Mouse (Mus musculus) forebrain, postnatal 0 days (tissue): ENCODE data around the gene Mfng. TPM values are rescaled to one million over a fixed set of nuclear protein-coding genes. Genes with fewer than 3 reads are reported as not detected.
A peak's percentile ranks its signal among the peaks of the same experiment; 100 is the strongest.

Experiments used
- ATAC-seq: fragments of 200-750 bp; cut with Nextera tagmentation; 2 replicates; pipeline ENCODE4 v1.8.0; 2017; ENCODE audit warnings: mild to moderate bottlenecking, moderate library complexity
- DNase-seq: peaks from one replicate; pipeline ENCODE4 v3.0.0-alpha.2; 2015
- H3K27ac ChIP-seq: fragments of 300-500 bp; sonication (generic); 2 replicates; pipeline ENCODE4 v1.5.1; 2014; ENCODE audit warnings: low read depth, mild to moderate bottlenecking, antibody characterized with exemption, low read length, moderate library complexity, mixed read lengths
- H3K27me3 ChIP-seq: fragments of 300-500 bp; sonication (generic); 2 replicates; pipeline ENCODE4 v1.6.1; 2014; ENCODE audit warnings: mild to moderate bottlenecking, low read length, mixed read lengths; ENCODE audit not compliant: insufficient read depth
- H3K36me3 ChIP-seq: fragments of 300-500 bp; sonication (generic); 2 replicates; pipeline ENCODE4 v1.6.1; 2014; ENCODE audit warnings: mild to moderate bottlenecking, moderate library complexity; ENCODE audit not compliant: insufficient read depth
- H3K4me1 ChIP-seq: fragments of 300-500 bp; sonication (generic); 2 replicates; pipeline ENCODE4 v1.6.1; 2014; ENCODE audit warnings: antibody characterized with exemption; ENCODE audit not compliant: insufficient read depth
- H3K4me2 ChIP-seq: fragments of 300-500 bp; sonication (generic); 2 replicates; pipeline ENCODE4 v1.6.1; 2014; ENCODE audit warnings: low read depth, mild to moderate bottlenecking, moderate library complexity
- H3K4me3 ChIP-seq: fragments of 300-500 bp; sonication (generic); 2 replicates; pipeline ENCODE4 v1.5.1; 2014; ENCODE audit warnings: low read depth, low read length, mixed read lengths
- H3K9ac ChIP-seq: fragments of 300-500 bp; sonication (generic); 2 replicates; pipeline ENCODE4 v1.6.1; 2014; ENCODE audit warnings: mild to moderate bottlenecking
- H3K9me3 ChIP-seq: fragments of 300-500 bp; sonication (generic); 2 replicates; pipeline ENCODE4 v1.6.1; 2016; ENCODE audit warnings: low read length
- CTCF ChIP-seq: sonication (generic); IDR thresholded peaks from 2 replicates; pipeline ENCODE4 v1.5.1; 2016; ENCODE audit warnings: antibody characterized with exemption, control low read depth, low read depth
- WGBS: fragments of 180-500 bp; shearing (Covaris S2); extraction: QIAGEN DNeasy Blood & Tissue Kit; methylation state at CpG from one replicate; pipeline ENCODE4 v1.1.7; 2014; 5-methylcytosine and 5-hydroxymethylcytosine counted together
- polyA plus RNA-seq: library from polyadenylated mRNA; unstranded; fragments of >200 nt; fragmentation: Nextera tagmentation; extraction: Ambion mirVana; gene quantifications from 2 replicates; pipeline ENCODE4 v1.2.1, GENCODE M21; 2015
- total RNA-seq: library from RNA; depleted of rRNA; stranded (reverse); fragments of >200 nt; gene quantifications from 2 replicates; pipeline ENCODE4 v1.2.3, GENCODE M21; 2014

Mfng gene
- total and polyA plus RNA-seq, 2 experiments from 2014 or later: 11.4 to 16.0 TPM

DNA sequence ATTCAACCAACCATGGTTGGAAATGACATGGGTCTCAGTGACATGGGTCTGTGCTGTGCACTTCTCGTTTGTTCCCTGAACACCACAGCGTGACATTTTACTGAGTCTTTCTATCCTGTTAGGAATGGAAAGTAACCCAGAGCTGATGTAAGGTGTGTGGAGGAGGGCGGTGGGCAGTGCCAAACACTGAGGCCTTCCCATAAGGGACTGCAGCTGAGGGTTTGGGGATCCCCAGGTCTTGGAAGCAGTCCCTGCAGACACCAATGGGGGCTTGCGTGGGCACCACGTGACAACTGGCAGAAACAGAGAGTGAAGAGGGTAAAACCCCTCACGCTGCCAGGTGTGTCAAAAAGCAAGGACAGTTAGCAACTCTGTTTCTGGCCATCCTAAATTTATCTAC, 15.1 kb downstream of the Mfng start:
- H3K4me2 ChIP-seq: no peak overlapping the region
- no peaks in the 10 kb centered on the region for H3K4me1 ChIP-seq
- no peaks in the 10 kb centered on the region for H3K27me3 ChIP-seq
- ATAC-seq (no peak), DNase-seq (no peak)
- H3K27ac ChIP-seq: no peak overlapping the region
- 88% methylated on average over 6 of the region's 6 CpGs for WGBS
- no peaks in the 10 kb centered on the region for H3K9me3 ChIP-seq
- no peak overlapping the region for H3K4me3 ChIP-seq
- H3K9ac ChIP-seq: no peak overlapping the region
- H3K36me3 ChIP-seq: no peaks in the 10 kb centered on the region
- no peak for TF ChIP-seq CTCF

DNA sequence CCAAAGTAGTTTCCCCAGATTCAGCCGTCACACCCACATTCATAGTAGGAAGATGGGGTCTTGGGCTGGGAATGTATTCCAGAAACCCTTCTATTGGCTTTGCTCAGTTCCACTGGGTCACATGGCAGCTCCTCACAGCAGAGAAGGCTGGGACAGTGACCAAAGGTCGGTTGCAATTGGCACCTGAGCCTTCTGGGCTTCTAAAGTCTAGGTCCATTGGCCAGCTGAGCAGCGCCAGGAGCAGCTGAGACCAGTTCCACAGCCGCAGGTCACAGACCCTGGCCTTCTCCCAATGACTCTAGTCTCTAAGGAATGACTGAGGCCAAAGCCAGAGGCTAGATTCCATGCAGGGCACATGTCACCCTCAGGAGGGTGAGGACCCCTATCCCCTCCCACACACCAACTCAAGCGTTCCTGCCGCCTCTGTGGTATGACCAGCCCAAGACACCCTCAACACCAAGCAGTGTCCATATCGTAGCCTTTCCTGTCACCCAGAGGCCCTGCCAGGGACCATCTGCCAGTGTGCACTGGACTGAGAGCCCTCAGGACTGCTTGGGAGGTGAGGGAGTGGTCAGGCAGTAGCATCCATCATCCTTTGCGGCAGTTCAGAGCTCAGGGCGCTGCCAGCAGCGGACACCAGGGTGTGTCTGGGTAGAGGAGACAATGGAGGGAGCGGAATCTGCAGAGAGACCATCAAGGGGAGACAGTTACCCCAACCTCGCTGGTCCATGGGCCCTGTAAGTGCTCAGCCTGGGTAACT, 17.1 kb downstream of the Mfng start:
- Histone ChIP-seq H3K9me3 (no peaks in the 10 kb centered on the region), H3K4me1 (no peaks in the 10 kb centered on the region), H3K9ac (no peak overlapping the region), H3K36me3 (no peaks in the 10 kb centered on the region), H3K27ac (no peak overlapping the region), H3K4me2 (no peak overlapping the region), H3K4me3 (no peak overlapping the region), H3K27me3 (no peaks in the 10 kb centered on the region)
- WGBS: 89% methylated on average over 12 of the region's 12 CpGs
- no peak for ATAC-seq
- DNase-seq: no peak
- no peak for TF ChIP-seq CTCF

DNA sequence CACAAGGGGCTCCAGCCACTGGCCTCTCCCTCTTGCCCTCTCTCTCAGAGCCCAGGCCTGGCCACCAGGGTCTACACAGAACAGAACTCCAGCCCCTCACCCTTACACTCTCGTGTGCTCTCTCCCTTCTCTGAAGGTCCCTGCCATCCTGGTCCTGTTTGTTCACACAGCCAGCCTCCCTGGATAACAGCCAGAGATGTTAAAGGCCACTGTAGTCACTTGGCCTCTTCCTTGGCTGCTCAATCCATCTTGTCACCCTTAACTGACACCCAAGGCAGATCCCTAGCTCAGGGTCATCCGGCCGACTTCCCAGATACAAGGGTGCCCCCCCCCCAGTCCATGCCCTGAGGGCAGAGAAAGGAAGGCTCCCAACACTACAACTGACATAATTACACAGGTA, 18.0 kb downstream of the Mfng start:
- no peaks in the 10 kb centered on the region for H3K4me1 ChIP-seq
- no peak for TF ChIP-seq CTCF
- H3K4me2 ChIP-seq: no peak overlapping the region
- ATAC-seq: no peak
- no peak for DNase-seq
- no peaks in the 10 kb centered on the region for H3K36me3 ChIP-seq
- no peak overlapping the region for H3K9ac ChIP-seq
- H3K9me3 ChIP-seq: no peaks in the 10 kb centered on the region
- no peaks in the 10 kb centered on the region for H3K27me3 ChIP-seq
- WGBS: 68% methylated on average over 3 of the region's 3 CpGs
- H3K27ac ChIP-seq: no peak overlapping the region
- no peak overlapping the region for H3K4me3 ChIP-seq

DNA sequence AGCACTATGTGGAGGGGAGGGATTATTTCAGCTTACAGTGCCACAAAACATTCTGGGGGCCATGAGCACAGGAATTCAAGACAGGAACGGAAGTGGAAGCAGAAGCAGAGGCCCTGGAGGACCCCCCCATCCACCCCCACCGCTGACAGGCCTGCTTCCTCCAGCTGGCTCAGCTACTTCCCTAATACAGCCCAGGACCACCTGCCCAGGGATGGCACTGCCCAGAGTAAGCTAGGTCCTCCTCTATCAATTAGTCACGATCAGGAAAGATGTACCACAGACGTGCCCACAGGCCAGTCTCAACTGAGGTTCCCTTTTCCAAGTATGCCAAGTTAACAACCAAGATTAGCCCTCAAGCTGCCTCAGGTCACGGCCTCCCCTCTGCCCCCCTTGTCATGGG, 19.1 kb downstream of the Mfng start:
- Histone ChIP-seq H3K4me1 (no peaks in the 10 kb centered on the region), H3K9ac (no peak overlapping the region), H3K4me3 (no peak overlapping the region), H3K4me2 (no peak overlapping the region), H3K27me3 (no peaks in the 10 kb centered on the region), H3K36me3 (no peaks in the 10 kb centered on the region), H3K9me3 (no peaks in the 10 kb centered on the region), H3K27ac (no peak overlapping the region)
- ATAC-seq (no peak), DNase-seq (no peak)
- 81% methylated on average over 5 of the region's 5 CpGs for WGBS
- no peak for TF ChIP-seq CTCF

DNA sequence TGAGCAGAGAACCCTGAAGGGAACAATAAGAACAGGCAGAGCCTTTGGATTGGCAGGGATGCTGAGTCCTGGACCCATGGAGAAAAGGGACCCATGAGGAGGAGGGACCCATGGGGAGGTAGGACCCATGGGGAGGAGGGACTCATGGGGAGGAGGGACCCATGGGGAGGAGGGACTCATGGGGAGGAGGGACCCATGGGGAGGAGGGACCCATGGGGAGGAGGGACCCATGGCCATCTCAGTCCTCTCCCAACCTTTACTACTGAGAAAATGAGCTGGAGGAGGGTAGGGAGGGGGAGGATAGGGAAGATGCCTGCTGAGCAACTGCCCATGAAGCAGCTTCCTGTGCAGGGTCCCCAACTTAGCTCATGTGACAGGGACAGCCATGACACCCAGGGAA, 20.3 kb downstream of the Mfng start:
- no peak overlapping the region for H3K4me3 ChIP-seq
- no peaks in the 10 kb centered on the region for H3K27me3 ChIP-seq
- no peaks in the 10 kb centered on the region for H3K36me3 ChIP-seq
- H3K9ac ChIP-seq: no peak overlapping the region
- H3K9me3 ChIP-seq: no peaks in the 10 kb centered on the region
- no peak overlapping the region for H3K4me2 ChIP-seq
- DNase-seq (no peak), ATAC-seq (no peak)
- TF ChIP-seq CTCF: no peak
- H3K4me1 ChIP-seq: no peaks in the 10 kb centered on the region
- H3K27ac ChIP-seq: no peak overlapping the region

DNA sequence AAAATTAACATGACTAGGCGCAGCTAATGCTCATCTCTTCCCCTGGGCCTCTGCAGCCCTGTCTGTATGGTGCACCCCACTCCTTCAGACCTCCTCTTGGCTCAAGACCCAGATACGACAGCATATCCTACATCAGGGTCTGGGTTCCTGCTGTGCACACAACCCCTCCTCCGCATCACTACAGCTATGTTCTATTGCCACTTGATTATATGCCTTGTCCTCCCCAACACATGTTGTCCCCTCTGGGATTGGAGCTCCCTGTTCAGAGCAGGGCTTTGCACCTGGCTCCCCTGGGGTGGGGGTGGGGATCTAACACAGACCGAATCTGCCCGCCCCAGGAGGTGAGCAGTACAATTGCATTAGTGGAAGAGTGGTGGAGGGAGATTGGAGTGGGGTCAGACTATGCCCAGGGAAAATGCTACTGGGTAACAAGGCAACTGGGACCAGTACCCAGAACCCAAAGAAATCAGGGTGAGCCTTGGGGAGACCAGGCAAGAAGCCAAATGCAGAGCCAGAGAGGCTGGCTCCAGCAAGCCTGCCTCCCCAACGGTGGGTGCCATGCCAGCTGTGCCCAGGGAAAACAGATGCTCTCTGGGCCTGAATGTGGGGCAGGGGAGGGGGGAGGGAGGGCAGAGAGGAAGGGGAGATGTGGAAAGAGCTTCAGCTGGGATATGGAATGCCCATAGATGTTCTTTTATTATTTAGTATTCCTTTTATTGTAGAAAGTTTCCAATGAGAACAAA, 22.5 kb downstream of the Mfng start:
- no peak overlapping the region for H3K9ac ChIP-seq
- no peak overlapping the region for H3K4me3 ChIP-seq
- H3K4me2 ChIP-seq: no peak overlapping the region
- no peaks in the 10 kb centered on the region for H3K27me3 ChIP-seq
- no peaks in the 10 kb centered on the region for H3K36me3 ChIP-seq
- peak; percentile 66 for ATAC-seq
- H3K27ac ChIP-seq: peak overlapping the region; percentile 40; the same call in 1 of the 2 replicates
- WGBS: 44% methylated on average over 6 of the region's 6 CpGs
- DNase-seq: peak; percentile 55
- TF ChIP-seq CTCF: no peak
- no peaks in the 10 kb centered on the region for H3K4me1 ChIP-seq
- H3K9me3 ChIP-seq: no peaks in the 10 kb centered on the region

DNA sequence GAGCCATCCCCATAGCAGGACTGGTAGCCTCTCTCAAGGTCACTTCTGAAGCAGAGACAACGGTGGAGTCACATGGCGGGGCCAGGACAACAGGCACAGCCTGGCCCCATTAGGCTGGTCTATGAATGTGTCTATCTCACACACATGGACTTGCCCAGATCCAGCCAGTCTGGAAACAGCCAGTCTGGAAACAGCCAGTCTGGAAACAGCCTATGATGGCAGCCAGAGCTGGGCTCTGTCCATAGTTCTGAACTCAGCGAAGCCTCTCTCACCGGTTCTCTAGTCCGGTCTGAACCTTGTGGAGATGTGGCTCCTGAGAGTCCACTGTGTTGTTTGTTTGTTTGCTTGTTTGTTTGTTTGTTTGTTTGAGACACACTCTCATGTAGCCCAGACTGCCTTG, 23.4 kb downstream of the Mfng start:
- no peak for TF ChIP-seq CTCF
- Histone ChIP-seq H3K4me3 (no peak overlapping the region), H3K9ac (no peak overlapping the region), H3K4me2 (no peak overlapping the region), H3K27ac (no peak overlapping the region), H3K36me3 (no peaks in the 10 kb centered on the region), H3K27me3 (no peaks in the 10 kb centered on the region), H3K4me1 (no peaks in the 10 kb centered on the region), H3K9me3 (no peaks in the 10 kb centered on the region)
- WGBS: 60% methylated on average over 5 of the region's 5 CpGs
- ATAC-seq: no peak
- DNase-seq: no peak
